Comparison of ENCODE assay signal across 16 mouse cellular contexts in genomic region chr16:93819325-93819696, GRCm38 (mm10). TPM values are rescaled to one million over a fixed set of nuclear protein-coding genes. Genes with fewer than 3 reads are reported as not detected.
DNase-seq lines count a peak whose midpoint lies in the region; ATAC-seq lines count a peak whose summit lies in the region.
"Had no signal": no experiment of that assay in that cellular context is flagged by ENCODE, and none has a peak within 500 bp of the region (broad histone marks: within the 10 kb centered on the region; RNA-seq: fewer than 3 reads in every experiment).

No protein-coding gene starts in this region.

- H3K9me3 ChIP-seq in megakaryocyte, embryonic 14.5 days = peaks cover 18% of the 10 kb centered on the region
- H3K9me3 ChIP-seq in erythroblast, embryonic 14.5 days (ENCODE audit: control insufficient read depth, low read length) = peaks cover 7% of the 10 kb centered on the region
- no peaks in the 10 kb centered on the region for H3K9me3 ChIP-seq in liver, embryonic 13.5 days (replicated peaks)
- H3K9me3 ChIP-seq in stomach, embryonic 16.5 days (replicated peaks; ENCODE audit: control insufficient read depth, low read length) = peaks cover 14% of the 10 kb centered on the region

- 23% methylated on average over 4 of the region's 4 CpGs for WGBS in liver, embryonic 13.5 days (ENCODE audit: insufficient replicate concordance)
- 57% methylated on average over 4 of the region's 4 CpGs for WGBS in stomach, embryonic 16.5 days

- peak overlapping the region; percentile 91 for H3K27ac ChIP-seq in liver, embryonic 13.5 days
- H3K27ac ChIP-seq in stomach, embryonic 16.5 days (ENCODE audit: low read length) = peak overlapping the region; percentile 40; the same call in 1 of the 2 replicates
- H3K27ac ChIP-seq: hindbrain, embryonic 12.5 days; left cerebral cortex, adult 2 months; limb, embryonic 12.5 days; midbrain, embryonic 13.5 days had no signal

- H3K4me2 ChIP-seq in liver, embryonic 13.5 days = peak overlapping the region; percentile 65
- no peak overlapping the region for H3K4me2 ChIP-seq in stomach, embryonic 16.5 days (ENCODE audit: low read depth, low read length)
- H3K4me2 ChIP-seq: hindbrain, embryonic 12.5 days; midbrain, embryonic 13.5 days had no signal

- DNase-seq in liver, embryonic 13.5 days = no peak
- no peak for DNase-seq in cerebellum, adult 9-11 months
- DNase-seq in MN1 (ENCODE audit: low spot score) = no peak
- DNase-seq: cerebellum, adult 2 months; heart, adult 11 months; lung, postnatal 14 days; thymus, postnatal 25 days had no signal

- H3K4me3 ChIP-seq in megakaryocyte, embryonic 14.5 days (replicated peaks) = peak overlapping the region; percentile 4
- peak overlapping the region; percentile 19 for H3K4me3 ChIP-seq in erythroblast, embryonic 14.5 days (replicated peaks)
- H3K4me3 ChIP-seq in liver, embryonic 13.5 days (replicated peaks) = peak overlapping the region; percentile 23
- H3K4me3 ChIP-seq in stomach, embryonic 16.5 days (replicated peaks; ENCODE audit: low read length) = no peak overlapping the region
- H3K4me3 ChIP-seq: hindbrain, embryonic 12.5 days; left cerebral cortex, adult 2 months; limb, embryonic 12.5 days; midbrain, embryonic 13.5 days had no signal

- peaks cover 37% of the 10 kb centered on the region for H3K4me1 ChIP-seq in megakaryocyte, embryonic 14.5 days
- peaks cover 52% of the 10 kb centered on the region for H3K4me1 ChIP-seq in erythroblast, embryonic 14.5 days (ENCODE audit: control insufficient read depth)
- peaks cover 51% of the 10 kb centered on the region for H3K4me1 ChIP-seq in liver, embryonic 13.5 days (replicated peaks)
- peaks cover 11% of the 10 kb centered on the region; the same call in 1 of the 2 replicates for H3K4me1 ChIP-seq in stomach, embryonic 16.5 days (ENCODE audit: control insufficient read depth, insufficient read depth, low read length)
- H3K4me1 ChIP-seq: hindbrain, embryonic 12.5 days; midbrain, embryonic 13.5 days had no signal

- H3K27me3 ChIP-seq in megakaryocyte, embryonic 14.5 days (replicated peaks) = no peaks in the 10 kb centered on the region
- no peaks in the 10 kb centered on the region for H3K27me3 ChIP-seq in erythroblast, embryonic 14.5 days (ENCODE audit: control insufficient read depth)
- no peaks in the 10 kb centered on the region for H3K27me3 ChIP-seq in liver, embryonic 13.5 days
- H3K27me3 ChIP-seq in stomach, embryonic 16.5 days (ENCODE audit: control insufficient read depth, insufficient read depth, low read length) = no peaks in the 10 kb centered on the region
- H3K27me3 ChIP-seq: hindbrain, embryonic 12.5 days; midbrain, embryonic 13.5 days had no signal

- peak overlapping the region; percentile 62 for H3K9ac ChIP-seq in liver, embryonic 13.5 days
- no peak overlapping the region for H3K9ac ChIP-seq in stomach, embryonic 16.5 days (ENCODE audit: low read length)
- H3K9ac ChIP-seq: hindbrain, embryonic 12.5 days; limb, embryonic 12.5 days; midbrain, embryonic 13.5 days had no signal

- H3K36me3 ChIP-seq in megakaryocyte, embryonic 14.5 days (replicated peaks; ENCODE audit: low read length) = no peaks in the 10 kb centered on the region
- H3K36me3 ChIP-seq in erythroblast, embryonic 14.5 days (ENCODE audit: control insufficient read depth) = peaks cover under 1% of the 10 kb centered on the region; the same call in 1 of the 2 replicates
- H3K36me3 ChIP-seq in liver, embryonic 13.5 days = no peaks in the 10 kb centered on the region
- no peaks in the 10 kb centered on the region for H3K36me3 ChIP-seq in stomach, embryonic 16.5 days (ENCODE audit: control insufficient read depth, insufficient read depth, low read length)
- H3K36me3 ChIP-seq: hindbrain, embryonic 12.5 days; limb, embryonic 12.5 days had no signal

- no peak for ATAC-seq in megakaryocyte, adult 5-6 weeks (ENCODE audit: poor library complexity, severe bottlenecking)
- peak; percentile 33; the same call in 1 of the 2 replicates for ATAC-seq in liver, embryonic 13.5 days (ENCODE audit: low read depth)
- ATAC-seq in stomach, embryonic 16.5 days (ENCODE audit: insufficient read depth, low FRiP score) = no peak
- ATAC-seq: forebrain, embryonic 14.5 days; midbrain, embryonic 13.5 days had no signal

RNA-seq across cellular contexts. Expression of gene Morc3, which starts 12.6 kb away (rescaled TPM):
- polyA plus RNA-seq in megakaryocyte, embryonic 14.5 days (2012; ENCODE audit: insufficient read depth, low replicate concordance) = 2.9 TPM in 1 of 2 replicates, not detected in the other
- 123 and 137 TPM in 2 replicates for total RNA-seq in megakaryocyte, adult 5-6 weeks (2015)
- 216 and 248 TPM in 2 replicates for total RNA-seq in megakaryocyte, adult 5-6 weeks (2017)
- polyA plus RNA-seq in erythroblast, embryonic 14.5 days (2012) = 0.24 and 1.2 TPM in 2 replicates
- 19.1 and 22.3 TPM in 2 replicates for polyA plus RNA-seq in liver, embryonic 13.5 days (2015; fragmentation: Nextera tagmentation; extraction: Ambion mirVana)
- polyA plus RNA-seq in stomach, embryonic 16.5 days (2015; fragmentation: Nextera tagmentation; extraction: Ambion mirVana) = 31.0 and 34.8 TPM in 2 replicates
